Mouse (Mus musculus): Measurements from ENCODE around the gene Speer4d.
"Not testable (repeated sequence)": the region's sequence is repeated elsewhere in the genome, so short reads cannot be mapped to it uniquely, and the experiment has no call there.

- TF ChIP-seq CTCF, EP300 (IDR thresholded peaks at IDR 0.05; ENCODE audit: low read depth): not testable (repeated sequence)
Measured at GRCm38 (mm10) chr5:15616195-15616594, 2.7 kb upstream of the Speer4d start.
